Mouse (Mus musculus) MEL (cell line): ENCODE measurements around the gene Med12l. TPM values are rescaled to one million over a fixed set of nuclear protein-coding genes. Genes with fewer than 3 reads are reported as not detected.

Experiments
- DNase-seq: peaks from one replicate; pipeline ENCODE4 v3.0.0; 2011; ENCODE audit warnings: low read depth, low spot score
- H3K27ac ChIP-seq: 2 replicates; pipeline ENCODE4 v1.5.1; 2012; ENCODE audit warnings: low read depth, mild to moderate bottlenecking, control low read depth, low read length, moderate library complexity; ENCODE audit not compliant: control insufficient read depth
- H3K27me3 ChIP-seq, 2 experiments: fragments of 150-350 bp in 1 of 2; sonication (generic) in 1 of 2; 2 replicates each; pipeline ENCODE4 v1.6.1; 2012; ENCODE audit warnings: low read length in 2 of 2, mild to moderate bottlenecking in 2 of 2, improper control_type of control experiment in 1 of 2, moderate library complexity in 1 of 2; ENCODE audit not compliant: insufficient read depth in 2 of 2, control insufficient read depth in 1 of 2
- H3K36me3 ChIP-seq, 2 experiments: 2 replicates each; pipeline ENCODE4 v1.6.1; 2012 to 2014; ENCODE audit warnings: low read length in 2 of 2, improper control_type of control experiment in 1 of 2, inconsistent platforms in 1 of 2, mild to moderate bottlenecking in 1 of 2; ENCODE audit not compliant: insufficient read depth in 2 of 2, control insufficient read depth in 1 of 2
- H3K4me1 ChIP-seq, 2 experiments: fragments of 150-350 bp in 1 of 2; sonication (generic) in 1 of 2; 2 replicates each; pipeline ENCODE4 v1.6.1; 2012; ENCODE audit warnings: low read length in 2 of 2, improper control_type of control experiment in 1 of 2, mild to moderate bottlenecking in 1 of 2; ENCODE audit not compliant: insufficient read depth in 2 of 2, control insufficient read depth in 1 of 2
- H3K4me3 ChIP-seq, 2 experiments: fragments of 150-350 bp in 1 of 2; sonication (generic) in 1 of 2; 2 replicates each; pipeline ENCODE4 v1.5.1; 2012; ENCODE audit warnings: low read depth in 2 of 2, low read length in 2 of 2, mild to moderate bottlenecking in 2 of 2, moderate library complexity in 2 of 2, control low read depth in 1 of 2, improper control_type of control experiment in 1 of 2; ENCODE audit not compliant: control insufficient read depth in 1 of 2, insufficient read depth in 1 of 2
- H3K79me2 ChIP-seq: 2 replicates; pipeline ENCODE4 v1.6.1; 2012; ENCODE audit warnings: mild to moderate bottlenecking, low read length, moderate library complexity; ENCODE audit not compliant: control insufficient read depth, poor library complexity, insufficient read depth
- H3K9ac ChIP-seq: 2 replicates; pipeline ENCODE4 v1.6.1; 2012; ENCODE audit warnings: low read depth, mild to moderate bottlenecking, control low read depth, low read length, moderate library complexity; ENCODE audit not compliant: control insufficient read depth, poor library complexity, severe bottlenecking
- H3K9me3 ChIP-seq: fragments of 150-350 bp; sonication (generic); replicated peaks from 2 replicates; pipeline ENCODE4 v1.6.1; 2012; ENCODE audit warnings: mild to moderate bottlenecking, low read length, improper control_type of control experiment, moderate library complexity; ENCODE audit not compliant: insufficient read depth
- CHD1 ChIP-seq: IDR thresholded peaks from 2 replicates; pipeline ENCODE4 v1.6.1; 2012; ENCODE audit warnings: low read depth, mild to moderate bottlenecking, inconsistent platforms, low read length, improper control_type of control experiment
- CTCF ChIP-seq, 3 experiments: IDR thresholded peaks in 2 of 3; conservative IDR thresholded peaks in 1 of 3; 2 replicates each; pipeline ENCODE4 v1.5.1; 2011 to 2012; ENCODE audit warnings: low read length in 3 of 3, low read depth in 2 of 3, mild to moderate bottlenecking in 2 of 3, improper control_type of control experiment in 1 of 3, inconsistent platforms in 1 of 3, mixed read lengths in 1 of 3, moderate library complexity in 1 of 3; ENCODE audit not compliant: control insufficient read depth in 1 of 3, insufficient read depth in 1 of 3, poor library complexity in 1 of 3, severe bottlenecking in 1 of 3
- ELF1 ChIP-seq: IDR thresholded peaks from 2 replicates; pipeline ENCODE4 v1.6.1; 2014; ENCODE audit warnings: low read depth, mild to moderate bottlenecking, inconsistent platforms, low read length, improper control_type of control experiment, moderate library complexity
- EP300 ChIP-seq, 2 experiments: IDR thresholded peaks; 2 replicates each; pipeline ENCODE4 v1.6.1; 2011; ENCODE audit warnings: improper control_type of control experiment in 2 of 2, low read length in 2 of 2, low read depth in 1 of 2, mild to moderate bottlenecking in 1 of 2
- ETS1 ChIP-seq: IDR thresholded peaks from 2 replicates; pipeline ENCODE4 v1.6.1; 2012; ENCODE audit warnings: low read depth, mild to moderate bottlenecking, inconsistent platforms, low read length, improper control_type of control experiment, moderate library complexity
- GABPA ChIP-seq: IDR thresholded peaks from 2 replicates; pipeline ENCODE4 v1.6.1; 2012; ENCODE audit warnings: low read depth, mild to moderate bottlenecking, inconsistent platforms, low read length, improper control_type of control experiment, moderate library complexity
- GATA1 ChIP-seq: IDR thresholded peaks from 2 replicates; pipeline ENCODE4 v1.6.1; 2011; ENCODE audit warnings: low read depth, low read length, improper control_type of control experiment
- JUND ChIP-seq: IDR thresholded peaks from 2 replicates; pipeline ENCODE4 v1.6.1; 2011; ENCODE audit warnings: low read depth, mild to moderate bottlenecking, improper control_type of control experiment, low read length
- KAT2A ChIP-seq: conservative IDR thresholded peaks from 2 replicates; pipeline ENCODE4 v1.6.1; 2012; ENCODE audit warnings: low read depth, low read length, improper control_type of control experiment, inconsistent platforms
- MAFK ChIP-seq: IDR thresholded peaks from 2 replicates; pipeline ENCODE4 v1.6.1; 2011; ENCODE audit warnings: low read depth, mild to moderate bottlenecking, low read length, improper control_type of control experiment, borderline replicate concordance
- MXI1 ChIP-seq: IDR thresholded peaks from 2 replicates; pipeline ENCODE4 v1.6.1; 2011; ENCODE audit warnings: mild to moderate bottlenecking, low read depth, low read length, improper control_type of control experiment
- MYB ChIP-seq: IDR thresholded peaks from 2 replicates; pipeline ENCODE4 v1.6.1; 2011; ENCODE audit warnings: mild to moderate bottlenecking, low read depth, low read length, improper control_type of control experiment
- NELFE ChIP-seq: IDR thresholded peaks from 2 replicates; pipeline ENCODE4 v1.6.1; 2011; ENCODE audit warnings: low read depth, low read length, improper control_type of control experiment
- RAD21 ChIP-seq: IDR thresholded peaks from 2 replicates; pipeline ENCODE4 v1.6.1; 2011; ENCODE audit warnings: mild to moderate bottlenecking, low read depth, low read length, improper control_type of control experiment
- RCOR1 ChIP-seq: IDR thresholded peaks from 2 replicates; pipeline ENCODE4 v1.6.1; 2012; ENCODE audit warnings: low read depth, mild to moderate bottlenecking, inconsistent platforms, low read length, improper control_type of control experiment
- TBP ChIP-seq: IDR thresholded peaks from 2 replicates; pipeline ENCODE4 v1.8.0; 2011; ENCODE audit warnings: low read depth, low read length, improper control_type of control experiment
- TCF12 ChIP-seq: IDR thresholded peaks from 2 replicates; pipeline ENCODE4 v1.6.1; 2014; ENCODE audit warnings: low read depth, mild to moderate bottlenecking, inconsistent platforms, low read length, improper control_type of control experiment, moderate library complexity
- UBTF ChIP-seq: IDR thresholded peaks from 2 replicates; pipeline ENCODE4 v1.6.1; 2012; ENCODE audit warnings: low read depth, mild to moderate bottlenecking, inconsistent platforms, low read length, improper control_type of control experiment, moderate library complexity, borderline replicate concordance; ENCODE audit not compliant: insufficient read depth
- USF2 ChIP-seq, 2 experiments: IDR thresholded peaks; 2 replicates each; pipeline ENCODE4 v1.6.1; 2011 to 2012; ENCODE audit warnings: improper control_type of control experiment in 2 of 2, low read length in 2 of 2, borderline replicate concordance in 1 of 2, inconsistent platforms in 1 of 2, low read depth in 1 of 2, mild to moderate bottlenecking in 1 of 2; ENCODE audit not compliant: insufficient read depth in 1 of 2
- ZC3H11A ChIP-seq: IDR thresholded peaks from 2 replicates; pipeline ENCODE4 v1.6.1; 2012; ENCODE audit warnings: low read depth, mild to moderate bottlenecking, inconsistent platforms, low read length, improper control_type of control experiment
- ZKSCAN1 ChIP-seq: IDR thresholded peaks from 2 replicates; pipeline ENCODE4 v1.6.1; 2012; ENCODE audit warnings: low read depth, mild to moderate bottlenecking, inconsistent platforms, low read length, improper control_type of control experiment, moderate library complexity
- ZMIZ1 ChIP-seq: IDR thresholded peaks from 2 replicates; pipeline ENCODE4 v1.6.1; 2012; ENCODE audit warnings: low read depth, mild to moderate bottlenecking, inconsistent platforms, low read length, improper control_type of control experiment, moderate library complexity
- ZNF384 ChIP-seq: IDR thresholded peaks from 2 replicates; pipeline ENCODE4 v1.6.1; 2012; ENCODE audit warnings: low read depth, mild to moderate bottlenecking, inconsistent platforms, low read length, improper control_type of control experiment
- polyA plus RNA-seq, 2 experiments: library from polyadenylated mRNA; stranded (reverse) in 1 of 2; unstranded in 1 of 2; fragments of >175 nt in 1 of 2; fragments of >200 nt in 1 of 2; gene quantifications; 2 replicates each; pipeline versions ENCODE4 v1.2.1 to v1.2.4; 2012; ENCODE audit warnings: low replicate concordance in 2 of 2, low read depth in 1 of 2; ENCODE audit not compliant: insufficient read length in 2 of 2, insufficient read depth in 1 of 2, missing spikeins in 1 of 2
- total RNA-seq: library from RNA; depleted of rRNA; stranded (reverse); fragments of 300-350 nt; gene quantifications from 2 replicates; pipeline ENCODE4 v1.2.3, GENCODE M21; 2012

Med12l gene
- total and polyA plus RNA-seq, 3 experiments: 0.03 TPM; not detected in 2

DNA sequence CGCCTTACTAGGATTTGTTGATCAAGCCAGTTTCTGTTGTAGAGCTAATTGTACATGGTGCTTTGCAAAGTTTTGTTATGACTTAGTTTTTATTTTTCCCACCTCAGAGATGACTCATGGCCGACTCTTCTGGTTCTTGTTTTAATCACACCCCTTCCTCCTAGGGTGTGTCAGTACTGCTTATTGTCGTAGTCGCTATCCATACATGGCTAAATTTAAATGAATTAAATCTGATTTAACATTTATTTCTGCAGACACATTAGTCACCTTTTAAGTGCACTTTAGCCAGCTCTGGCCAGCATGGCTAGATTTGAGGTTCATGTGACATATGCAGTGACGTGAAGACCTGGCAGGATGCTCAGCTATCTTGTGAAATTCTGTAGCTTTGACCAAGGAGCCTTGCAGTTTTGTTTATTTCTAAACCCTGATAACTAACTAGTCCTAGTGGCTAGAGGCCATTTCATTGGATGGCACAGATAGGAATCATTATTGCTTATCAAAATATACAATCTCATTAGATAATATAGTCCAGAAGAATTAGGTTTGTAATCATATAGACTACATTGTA is 291.0 kb downstream of the Med12l start:
- Histone ChIP-seq H3K79me2 (no peaks in the 10 kb centered on the region), H3K27ac (no peak overlapping the region), H3K27me3 (no peaks in the 10 kb centered on the region; a peak in 1 of 4 replicates), H3K36me3 (no peaks in the 10 kb centered on the region), H3K9ac (no peak overlapping the region), H3K9me3 (no peaks in the 10 kb centered on the region), H3K4me3 (no peak overlapping the region), H3K4me1 (no peaks in the 10 kb centered on the region)
- DNase-seq: no peak
- no peak for TF ChIP-seq ZKSCAN1
- no peak for TF ChIP-seq RAD21
- no peak for TF ChIP-seq EP300 (IDR thresholded peaks at IDR 0.05; ENCODE audit: low read depth in 1 of 2, low read length in 2 of 2)
- no peak for TF ChIP-seq GATA1
- TF ChIP-seq TBP: no peak
- no peak for TF ChIP-seq ZNF384
- TF ChIP-seq JUND: no peak
- TF ChIP-seq GABPA: no peak
- no peak for TF ChIP-seq CHD1
- TF ChIP-seq MXI1: no peak
- no peak for TF ChIP-seq USF2 (IDR thresholded peaks at IDR 0.05; ENCODE audit: borderline replicate concordance in 1 of 2, insufficient read depth in 1 of 2, low read depth in 1 of 2, low read length in 2 of 2)
- no peak for TF ChIP-seq NELFE
- no peak for TF ChIP-seq ETS1
- no peak for TF ChIP-seq CTCF (IDR thresholded peaks at IDR 0.05 in 2 of 3, conservative IDR thresholded peaks at IDR 0.05 in 1 of 3; ENCODE audit: control insufficient read depth in 1 of 3, insufficient read depth in 1 of 3, low read depth in 2 of 3, low read length in 3 of 3, poor library complexity in 1 of 3, severe bottlenecking in 1 of 3)
- TF ChIP-seq MAFK: no peak
- no peak for TF ChIP-seq KAT2A
- no peak for TF ChIP-seq TCF12
- TF ChIP-seq ZC3H11A: no peak

DNA sequence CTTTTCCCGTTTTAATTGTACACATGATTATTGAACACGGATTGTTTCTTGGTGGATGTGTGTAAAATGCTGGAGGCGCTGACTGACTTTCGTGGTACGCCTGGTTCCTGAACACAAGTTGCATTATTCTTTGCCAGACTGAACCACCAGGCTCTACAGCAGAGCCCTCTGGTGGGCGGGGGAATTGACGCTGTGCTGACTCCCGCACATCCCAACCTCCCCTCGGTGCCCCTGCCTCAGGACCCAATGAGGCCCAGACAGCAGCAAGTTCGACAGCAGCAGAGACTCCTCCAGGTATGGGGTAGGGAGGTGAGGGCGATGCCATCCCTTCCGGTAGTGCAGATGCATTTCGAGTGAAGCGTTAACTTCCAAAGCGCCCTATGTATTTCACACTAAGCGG is 292.0 kb downstream of the Med12l start:
- Histone ChIP-seq H3K79me2 (no peaks in the 10 kb centered on the region), H3K27me3 (no peaks in the 10 kb centered on the region; a peak in 1 of 4 replicates), H3K9me3 (no peaks in the 10 kb centered on the region), H3K4me1 (no peaks in the 10 kb centered on the region), H3K36me3 (no peaks in the 10 kb centered on the region), H3K4me3 (no peak overlapping the region), H3K9ac (no peak overlapping the region), H3K27ac (no peak overlapping the region)
- TF ChIP-seq MYB (no peak), USF2 (IDR thresholded peaks at IDR 0.05; ENCODE audit: borderline replicate concordance in 1 of 2, insufficient read depth in 1 of 2, low read depth in 1 of 2, low read length in 2 of 2) (no peak), RCOR1 (no peak), CHD1 (no peak), KAT2A (no peak), EP300 (IDR thresholded peaks at IDR 0.05; ENCODE audit: low read depth in 1 of 2, low read length in 2 of 2) (no peak), UBTF (no peak), TCF12 (no peak), ZMIZ1 (no peak), ELF1 (no peak), ZC3H11A (no peak)
- no peak for DNase-seq
